Comparison of ENCODE assay signal across 8 mouse cellular contexts in genomic region chr17:47630678-47631065, GRCm38 (mm10). TPM values are rescaled to one million over a fixed set of nuclear protein-coding genes. Genes with fewer than 3 reads are reported as not detected.
DNase-seq lines count a peak whose midpoint lies in the region; ATAC-seq and TF ChIP-seq lines count a peak whose summit lies in the region.

Gene Usp49, plus strand, starts transcription at chr17:47630690.

- in situ Hi-C loops in Patski (cut with MboI; ENCODE audit: low pct_unique_long_range_greater_than_20kb), result no loop called here

- DNase-seq in layer of hippocampus, adult 8-10 months (ENCODE audit: low spot score in 2 of 2), result no peak
- no peak for DNase-seq in layer of hippocampus, adult 18-20 months (ENCODE audit: low spot score in 2 of 2)
- no peak for DNase-seq in Patski (ENCODE audit: low read depth, low spot score)
- DNase-seq in B cell, adult 2 months, result no peak
- DNase-seq in gastrocnemius, postnatal 4 days (ENCODE audit: low spot score in 2 of 2), result no peak

- peak within 1 kb of the TSS; percentile 95 for H3K27ac ChIP-seq in forebrain, embryonic 13.5 days
- peak within 1 kb of the TSS; percentile 94 for H3K27ac ChIP-seq in liver, embryonic 16.5 days (ENCODE audit: low read length)

- H3K9me3 ChIP-seq in forebrain, embryonic 13.5 days (replicated peaks), result no peaks in the 10 kb centered on the region
- H3K9me3 ChIP-seq in liver, embryonic 16.5 days (replicated peaks; ENCODE audit: control insufficient read depth, low read length), result no peaks in the 10 kb centered on the region

- TF ChIP-seq CTCF in Patski (IDR thresholded peaks at IDR 0.05), result no peak

- POLR2A ChIA-PET in Patski (lab: Charles Lee), result interaction anchor here (1.1 kb wide), 1 partner anchor 17 kb away, joined by 4 read pairs; no protein-coding TSS in a partner anchor

- no peak for ATAC-seq in Patski
- ATAC-seq in forebrain, embryonic 13.5 days, result no peak
- ATAC-seq in liver, embryonic 16.5 days (ENCODE audit: low read depth), result no peak; the same call in 1 of the 2 replicates
- no peak for ATAC-seq in monocyte, adult 5-6 weeks (replicated peaks; ENCODE audit: insufficient number of reproducible peaks, low FRiP score, low TSS enrichment, poor library complexity, severe bottlenecking)

- whole genome bisulfite sequencing in forebrain, embryonic 13.5 days, result 0% methylated on average over 3 of the region's 3 CpGs
- WGBS in liver, embryonic 16.5 days (ENCODE audit: insufficient replicate concordance), result 3% methylated on average over 3 of the region's 3 CpGs

- H3K9ac ChIP-seq in forebrain, embryonic 13.5 days, result peak within 1 kb of the TSS; percentile 84
- peak within 1 kb of the TSS; percentile 88 for H3K9ac ChIP-seq in liver, embryonic 16.5 days (ENCODE audit: low read depth, low read length)

- H3K27me3 ChIP-seq in Patski, result no peaks in the 10 kb centered on the region
- no peaks in the 10 kb centered on the region for H3K27me3 ChIP-seq in forebrain, embryonic 13.5 days
- H3K27me3 ChIP-seq in liver, embryonic 16.5 days (ENCODE audit: control insufficient read depth, insufficient read depth, low read depth, low read length), result no peaks in the 10 kb centered on the region

- H3K4me3 ChIP-seq in forebrain, embryonic 13.5 days, result peak within 1 kb of the TSS; percentile 69
- peak within 1 kb of the TSS; percentile 82 for H3K4me3 ChIP-seq in liver, embryonic 16.5 days (ENCODE audit: low read depth, low read length)

- peaks cover 42% of the 10 kb centered on the region for H3K4me1 ChIP-seq in forebrain, embryonic 13.5 days
- H3K4me1 ChIP-seq in liver, embryonic 16.5 days (ENCODE audit: control insufficient read depth, low read depth, low read length), result peaks cover 33% of the 10 kb centered on the region

- peaks cover 11% of the 10 kb centered on the region for H3K36me3 ChIP-seq in forebrain, embryonic 13.5 days (ENCODE audit: poor library complexity, severe bottlenecking)
- H3K36me3 ChIP-seq in liver, embryonic 16.5 days (ENCODE audit: control insufficient read depth, insufficient read depth), result peaks cover 4% of the 10 kb centered on the region; the same call in 1 of the 2 replicates

- peak within 1 kb of the TSS; percentile 91 for H3K4me2 ChIP-seq in forebrain, embryonic 13.5 days
- peak within 1 kb of the TSS; percentile 100 for H3K4me2 ChIP-seq in liver, embryonic 16.5 days (ENCODE audit: low read depth, low read length)

- CTCF ChIA-PET in Patski (lab: Charles Lee), result interaction anchor here (0.9 to 2.8 kb wide), 3 partner anchors 10 to 120 kb away, joined by 3 to 14 read pairs (median 4); no protein-coding TSS in a partner anchor

RNA-seq across cellular contexts. Expression of gene Usp49, which starts in this region (rescaled TPM):
- total RNA-seq in layer of hippocampus, adult 8-10 months (2022), result 10 to 100 TPM in 3 of 4 experiments, 1 to 10 TPM in 1; 8.1 to 11.5 (median 10.8) TPM
- total RNA-seq in layer of hippocampus, adult 18-20 months (2021), result 10 to 100 TPM in 1 of 2 experiments, 1 to 10 TPM in 1; 9.7 to 10.8 TPM
- 10.0 TPM for polyA plus RNA-seq in Patski (2021)
- 10.2 and 11.2 TPM in 2 replicates for polyA plus RNA-seq in forebrain, embryonic 13.5 days (2015; fragmentation: Nextera tagmentation; extraction: Ambion mirVana)
- polyA plus RNA-seq in liver, embryonic 16.5 days (2015; fragmentation: Nextera tagmentation; extraction: Ambion mirVana), result 2.9 and 3.6 TPM in 2 replicates
- total RNA-seq in monocyte, adult 5-6 weeks (2017), result 2.6 to 3.9 TPM (median 3.0 TPM) in 3 replicates
- 1 to 10 TPM; 8.1 to 9.5 TPM for total RNA-seq in gastrocnemius, postnatal 4 days (2021)
